Mouse (Mus musculus): ENCODE results near the gene Gstcd.

GRCm38 (mm10) chr3:133104436-133104835 is 12.6 kb upstream of the Gstcd start:
- TF ChIP-seq CTCF (IDR thresholded peaks at IDR 0.05; ENCODE audit: control insufficient read depth, insufficient read depth, insufficient read length) (no peak), CEBPB (IDR thresholded peaks at IDR 0.05; ENCODE audit: low read depth) (no peak), MAX (IDR thresholded peaks at IDR 0.05) (no peak), USF1 (IDR thresholded peaks at IDR 0.05; ENCODE audit: low read depth) (no peak), MYOG (IDR thresholded peaks at IDR 0.05; ENCODE audit: control insufficient read depth, extremely low read depth, insufficient read length) (no peak), FOSL1 (IDR thresholded peaks at IDR 0.05; ENCODE audit: insufficient read depth, low read length, poor library complexity, severe bottlenecking) (no peak), MYOD1 (IDR thresholded peaks at IDR 0.05; ENCODE audit: control insufficient read depth, insufficient read length, low read depth) (no peak)

Measured in C2C12 (cell line).